Mouse (Mus musculus): ENCODE measurements at regions not wholly inside any gene's neighbourhood (a gene's known extent, or its start where the extent isn't known, plus 50 kb on each side); places are given as distances from the start of the nearest gene placed in this dataset.
A peak's percentile ranks its signal among the peaks of the same experiment; 100 is the strongest.

- no peak for DNase-seq (ENCODE audit: inconsistent age in 2 of 2, low spot score in 1 of 2)
These were observed 283.0 kb upstream of the Plxna2 start for GRCm38 (mm10) chr1:194334752-194335719.

- no peak for DNase-seq (ENCODE audit: inconsistent age in 2 of 2, low spot score in 1 of 2)
These were observed 285.4 kb upstream of the Plxna2 start for GRCm38 (mm10) chr1:194332639-194333038.

- DNase-seq (ENCODE audit: inconsistent age in 2 of 2, low spot score in 1 of 2), result no peak
These were observed 287.5 kb upstream of the Plxna2 start for GRCm38 (mm10) chr1:194330471-194330870.

- DNase-seq (ENCODE audit: inconsistent age in 2 of 2, low spot score in 1 of 2), result no peak
These were observed 297.5 kb upstream of the Plxna2 start for GRCm38 (mm10) chr1:194320320-194321036.

- DNase-seq (ENCODE audit: inconsistent age in 2 of 2, low spot score in 1 of 2), result no peak
These were observed 299.7 kb upstream of the Plxna2 start for GRCm38 (mm10) chr1:194318351-194318750.

- no peak for DNase-seq (ENCODE audit: inconsistent age in 2 of 2, low spot score in 1 of 2)
These were observed 302.4 kb upstream of the Plxna2 start for GRCm38 (mm10) chr1:194315593-194315992.

- no peak for DNase-seq (ENCODE audit: inconsistent age in 2 of 2, low spot score in 1 of 2)
These were observed 307.6 kb upstream of the Plxna2 start for GRCm38 (mm10) chr1:194310373-194310772.

- DNase-seq (ENCODE audit: inconsistent age in 2 of 2, low spot score in 1 of 2), result no peak
These were observed 309.4 kb upstream of the Plxna2 start for GRCm38 (mm10) chr1:194308648-194309047.

GRCm38 (mm10) chr1:194303951-194304350, 314.1 kb upstream of the Plxna2 start:
- no peak for DNase-seq (ENCODE audit: inconsistent age in 2 of 2, low spot score in 1 of 2)

GRCm38 (mm10) chr1:194302775-194303174, 315.2 kb upstream of the Plxna2 start:
- DNase-seq (ENCODE audit: inconsistent age in 2 of 2, low spot score in 1 of 2), result no peak

GRCm38 (mm10) chr1:194281941-194282340, 336.1 kb upstream of the Plxna2 start:
- peak; percentile 20 to 67 for DNase-seq (ENCODE audit: inconsistent age in 2 of 2, low spot score in 1 of 2)

- DNase-seq (ENCODE audit: inconsistent age in 2 of 2, low spot score in 1 of 2), result no peak
These were observed 350.0 kb upstream of the Plxna2 start for GRCm38 (mm10) chr1:194268028-194268427.

- DNase-seq (ENCODE audit: inconsistent age in 2 of 2, low spot score in 1 of 2), result no peak
These were observed 355.6 kb upstream of the Plxna2 start for GRCm38 (mm10) chr1:194262374-194262773.

- DNase-seq (ENCODE audit: inconsistent age in 2 of 2, low spot score in 1 of 2), result no peak
These were observed 358.1 kb upstream of the Plxna2 start for GRCm38 (mm10) chr1:194259957-194260356.

- DNase-seq (ENCODE audit: inconsistent age in 2 of 2, low spot score in 1 of 2), result no peak
These were observed 373.1 kb upstream of the Plxna2 start for GRCm38 (mm10) chr1:194244776-194245366.

GRCm38 (mm10) chr1:194241111-194241510, 376.9 kb upstream of the Plxna2 start:
- DNase-seq (ENCODE audit: inconsistent age in 2 of 2, low spot score in 1 of 2), result no peak

- DNase-seq (ENCODE audit: inconsistent age in 2 of 2, low spot score in 1 of 2), result peak in 1 of 2 experiments; percentile 40
These were observed 386.8 kb upstream of the Plxna2 start for GRCm38 (mm10) chr1:194231206-194231605.

GRCm38 (mm10) chr1:194226550-194227160, 391.4 kb upstream of the Plxna2 start:
- no peak for DNase-seq (ENCODE audit: inconsistent age in 2 of 2, low spot score in 1 of 2)

- DNase-seq (ENCODE audit: inconsistent age in 2 of 2, low spot score in 1 of 2), result no peak
These were observed 392.2 kb upstream of the Plxna2 start for GRCm38 (mm10) chr1:194225786-194226185.

- no peak for DNase-seq (ENCODE audit: inconsistent age in 2 of 2, low spot score in 1 of 2)
These were observed 394.0 kb upstream of the Plxna2 start for GRCm38 (mm10) chr1:194224046-194224445.

- no peak for DNase-seq (ENCODE audit: inconsistent age in 2 of 2, low spot score in 1 of 2)
These were observed 394.4 kb upstream of the Plxna2 start for GRCm38 (mm10) chr1:194223610-194224009.
